Mouse (Mus musculus) gonadal fat pad, adult 2 months (tissue): ENCODE data around the gene Cdhr4. TPM values are rescaled to one million over a fixed set of nuclear protein-coding genes. Genes with fewer than 3 reads are reported as not detected.

Experiments used
- DNase-seq: peaks from one replicate; pipeline ENCODE4 v3.0.0-alpha.2; 2012; ENCODE audit warnings: low read depth
- polyA plus RNA-seq: library from polyadenylated mRNA; depleted of rRNA; stranded (reverse); fragments of >200 nt; gene quantifications from 2 replicates; pipeline ENCODE4 v1.2.3, GENCODE M21; 2012; rRNA removed

Gene Cdhr4
- 13.0 and 14.5 TPM in 2 replicates for polyA plus RNA-seq

- DNase-seq: no peak
Measured at GRCm38 (mm10) chr9:107992197-107992596, at the start of gene Cdhr4. Gene Cdhr4 (plus strand): TSS chr9:107992497.

- no peak for DNase-seq
Measured at GRCm38 (mm10) chr9:107947241-107948194, 44.8 kb upstream of the Cdhr4 start.

GRCm38 (mm10) chr9:107949184-107949921 is 42.9 kb upstream of the Cdhr4 start:
- DNase-seq: no peak

GRCm38 (mm10) chr9:107949922-107950235 is 42.4 kb upstream of the Cdhr4 start, which contains the start of gene Traip:
Gene Traip (plus strand): TSS chr9:107950136.
- no peak for DNase-seq

- no peak for DNase-seq
Measured at GRCm38 (mm10) chr9:107950460-107951355, 41.6 kb upstream of the Cdhr4 start.

GRCm38 (mm10) chr9:107955613-107956289 is 36.5 kb upstream of the Cdhr4 start:
- no peak for DNase-seq

GRCm38 (mm10) chr9:107957141-107957540 is 35.2 kb upstream of the Cdhr4 start:
- no peak for DNase-seq

GRCm38 (mm10) chr9:107959896-107960295 is 32.4 kb upstream of the Cdhr4 start:
- DNase-seq: no peak

- no peak for DNase-seq
Measured at GRCm38 (mm10) chr9:107960928-107961327, 31.4 kb upstream of the Cdhr4 start.

GRCm38 (mm10) chr9:107961351-107961762 is 30.9 kb upstream of the Cdhr4 start:
- DNase-seq: no peak

- DNase-seq: no peak
Measured at GRCm38 (mm10) chr9:107961881-107962280, 30.4 kb upstream of the Cdhr4 start.

- DNase-seq: no peak
Measured at GRCm38 (mm10) chr9:107962916-107963315, 29.4 kb upstream of the Cdhr4 start.

GRCm38 (mm10) chr9:107963700-107964099 is 28.6 kb upstream of the Cdhr4 start:
- DNase-seq: no peak

GRCm38 (mm10) chr9:107964681-107965080 is 27.6 kb upstream of the Cdhr4 start:
- DNase-seq: no peak

- DNase-seq: no peak
Measured at GRCm38 (mm10) chr9:107966676-107967075, 25.6 kb upstream of the Cdhr4 start.

- no peak for DNase-seq
Measured at GRCm38 (mm10) chr9:107967437-107967836, 24.9 kb upstream of the Cdhr4 start.

GRCm38 (mm10) chr9:107968531-107968930 is 23.8 kb upstream of the Cdhr4 start:
- DNase-seq: no peak

GRCm38 (mm10) chr9:107970311-107970710 is 22.0 kb upstream of the Cdhr4 start:
- DNase-seq: no peak

- no peak for DNase-seq
Measured at GRCm38 (mm10) chr9:107971690-107972541, 20.4 kb upstream of the Cdhr4 start.

GRCm38 (mm10) chr9:107974491-107975171 is 17.7 kb upstream of the Cdhr4 start:
- DNase-seq: no peak
